Mouse (Mus musculus) forebrain, embryonic 14.5 days (tissue): ENCODE measurements around the gene Dnaja1. TPM values are rescaled to one million over a fixed set of nuclear protein-coding genes. Genes with fewer than 3 reads are reported as not detected.
A peak's percentile ranks its signal among the peaks of the same experiment; 100 is the strongest.

Experiments
- ATAC-seq: fragments of 200-750 bp; cut with Nextera tagmentation; 2 replicates; pipeline ENCODE4 v1.8.0; 2017; ENCODE audit warnings: mild to moderate bottlenecking, moderate library complexity
- DNase-seq: peaks from one replicate; pipeline ENCODE4 v3.0.0-alpha.2; 2015; ENCODE audit warnings: low spot score
- H3K27ac ChIP-seq: fragments of 300-500 bp; sonication (generic); 2 replicates; pipeline ENCODE4 v1.5.1; 2014; ENCODE audit warnings: low read depth, mild to moderate bottlenecking, control low read depth, low read length, moderate library complexity
- H3K27me3 ChIP-seq: fragments of 300-500 bp; sonication (generic); replicated peaks from 2 replicates; pipeline ENCODE4 v1.6.1; 2014; ENCODE audit warnings: low read length, control low read depth, mixed read lengths; ENCODE audit not compliant: control insufficient read depth, insufficient read depth
- H3K36me3 ChIP-seq: fragments of 300-500 bp; sonication (generic); 2 replicates; pipeline ENCODE4 v1.6.1; 2014; ENCODE audit warnings: low read length, control low read depth; ENCODE audit not compliant: control insufficient read depth, insufficient read depth
- H3K4me1 ChIP-seq: fragments of 300-500 bp; sonication (generic); 2 replicates; pipeline ENCODE4 v1.6.1; 2014; ENCODE audit warnings: antibody characterized with exemption, low read length, control low read depth; ENCODE audit not compliant: control insufficient read depth, insufficient read depth
- H3K4me2 ChIP-seq: fragments of 300-500 bp; sonication (generic); 2 replicates; pipeline ENCODE4 v1.6.1; 2014; ENCODE audit warnings: mild to moderate bottlenecking, control low read depth, low read length
- H3K4me3 ChIP-seq: fragments of 300-500 bp; sonication (generic); 2 replicates; pipeline ENCODE4 v1.5.1; 2014; ENCODE audit warnings: low read depth, low read length, control low read depth
- H3K9ac ChIP-seq: fragments of 300-500 bp; sonication (generic); 2 replicates; pipeline ENCODE4 v1.6.1; 2014; ENCODE audit warnings: mild to moderate bottlenecking, low read length, control low read depth, moderate library complexity
- H3K9me3 ChIP-seq: fragments of 300-500 bp; sonication (generic); replicated peaks from 2 replicates; pipeline ENCODE4 v1.6.1; 2016; ENCODE audit warnings: low read length, control low read depth, mixed read lengths; ENCODE audit not compliant: control insufficient read depth
- WGBS: fragments of 180-500 bp; shearing (Covaris S2); extraction: QIAGEN DNeasy Blood & Tissue Kit; methylation state at CpG from one replicate; pipeline ENCODE4 v1.1.7; 2014; 5-methylcytosine and 5-hydroxymethylcytosine counted together
- polyA plus RNA-seq: library from polyadenylated mRNA; unstranded; fragments of >200 nt; fragmentation: Nextera tagmentation; extraction: Ambion mirVana; gene quantifications from 2 replicates; pipeline ENCODE4 v1.2.1, GENCODE M21; 2014

Dnaja1 gene
- polyA plus RNA-seq, 1 experiment from 2014 or later = 657 TPM

DNA sequence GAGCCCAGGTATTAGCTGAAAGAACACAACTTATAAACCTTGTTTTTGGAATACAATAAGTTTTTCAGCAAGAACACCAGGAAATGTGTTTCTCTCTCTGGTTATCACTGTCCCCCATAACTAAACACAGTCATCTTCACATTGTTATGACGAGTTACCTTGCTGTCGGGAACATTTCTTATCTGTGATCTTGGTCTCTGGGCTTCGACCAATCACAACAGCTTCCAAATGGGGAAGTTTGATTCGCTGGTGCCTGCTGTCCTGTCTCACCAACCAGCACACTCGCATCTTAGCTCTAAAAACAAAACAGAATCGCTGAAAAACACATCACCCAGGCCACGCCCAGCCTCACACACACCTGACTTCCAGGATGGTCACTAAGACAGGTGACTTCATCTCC is 24.9 kb upstream of the Dnaja1 start:
- Histone ChIP-seq H3K4me1 (peaks cover 4% of the 10 kb centered on the region), H3K4me3 (no peak overlapping the region), H3K36me3 (peaks cover 46% of the 10 kb centered on the region), H3K27me3 (no peaks in the 10 kb centered on the region), H3K9ac (no peak overlapping the region), H3K4me2 (no peak overlapping the region), H3K27ac (no peak overlapping the region), H3K9me3 (no peaks in the 10 kb centered on the region)
- DNase-seq (no peak), ATAC-seq (no peak)
- 85% methylated on average over 7 of the region's 7 CpGs for WGBS

DNA sequence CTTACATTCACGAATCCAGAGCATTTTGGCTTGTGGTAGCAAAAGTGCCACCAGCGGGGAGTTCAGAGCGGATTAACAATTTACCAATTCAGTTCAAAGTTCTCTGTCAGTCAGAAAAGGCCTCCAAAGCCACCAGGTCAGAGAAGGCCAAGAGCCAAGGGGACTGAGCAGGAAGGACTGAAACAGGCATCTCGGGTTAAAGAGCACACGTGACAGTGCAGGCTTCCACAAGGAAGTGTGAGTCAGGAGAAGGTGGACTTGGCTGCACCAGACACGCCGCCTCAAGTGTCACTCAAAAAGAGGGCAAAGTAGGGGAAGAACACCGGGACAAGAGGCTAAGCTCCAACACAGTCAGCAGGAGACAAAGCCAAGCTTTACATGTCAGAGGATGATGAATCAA is 21.7 kb upstream of the Dnaja1 start:
- no peak for ATAC-seq
- 86% methylated on average over 8 of the region's 8 CpGs for WGBS
- H3K9ac ChIP-seq = no peak overlapping the region

DNA sequence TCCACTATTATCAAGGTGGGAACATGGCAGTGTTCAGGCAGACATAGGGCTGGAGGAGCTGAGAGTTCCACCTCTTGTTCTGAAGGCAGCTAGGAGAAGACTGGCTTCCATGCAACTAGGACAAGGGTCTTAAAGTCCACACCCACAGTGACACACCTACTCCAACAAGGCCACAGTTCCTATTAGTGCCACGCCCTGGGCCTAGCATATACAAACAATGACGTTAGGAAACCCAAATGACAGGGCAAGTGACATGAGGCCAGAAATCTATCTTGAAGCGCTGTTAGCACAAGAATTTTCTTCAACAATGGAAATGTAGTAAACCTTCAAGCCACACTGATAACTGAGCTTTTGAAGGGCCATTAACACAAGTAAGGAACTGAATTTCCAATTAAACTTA is 20.2 kb upstream of the Dnaja1 start:
- H3K4me2 ChIP-seq = peak overlapping the region; percentile 57
- H3K9ac ChIP-seq = peak overlapping the region; percentile 73; the same call in 1 of the 2 replicates
- DNase-seq (no peak), ATAC-seq (no peak)
- peaks cover 3% of the 10 kb centered on the region; the same call in 1 of the 2 replicates for H3K36me3 ChIP-seq
- peaks cover 12% of the 10 kb centered on the region for H3K4me1 ChIP-seq
- H3K9me3 ChIP-seq = no peaks in the 10 kb centered on the region
- WGBS = 83% methylated on average over 3 of the region's 3 CpGs
- no peaks in the 10 kb centered on the region for H3K27me3 ChIP-seq
- peak overlapping the region; percentile 57 for H3K4me3 ChIP-seq
- no peak overlapping the region for H3K27ac ChIP-seq

More for the DNA sequence above, 21.7 kb upstream of the Dnaja1 start:
- peaks cover 16% of the 10 kb centered on the region for H3K36me3 ChIP-seq
- H3K4me1 ChIP-seq = peaks cover 12% of the 10 kb centered on the region
- DNase-seq = no peak
- H3K27me3 ChIP-seq = no peaks in the 10 kb centered on the region
- H3K4me2 ChIP-seq = no peak overlapping the region
- H3K9me3 ChIP-seq = no peaks in the 10 kb centered on the region
- no peak overlapping the region for H3K4me3 ChIP-seq
- no peak overlapping the region for H3K27ac ChIP-seq

DNA sequence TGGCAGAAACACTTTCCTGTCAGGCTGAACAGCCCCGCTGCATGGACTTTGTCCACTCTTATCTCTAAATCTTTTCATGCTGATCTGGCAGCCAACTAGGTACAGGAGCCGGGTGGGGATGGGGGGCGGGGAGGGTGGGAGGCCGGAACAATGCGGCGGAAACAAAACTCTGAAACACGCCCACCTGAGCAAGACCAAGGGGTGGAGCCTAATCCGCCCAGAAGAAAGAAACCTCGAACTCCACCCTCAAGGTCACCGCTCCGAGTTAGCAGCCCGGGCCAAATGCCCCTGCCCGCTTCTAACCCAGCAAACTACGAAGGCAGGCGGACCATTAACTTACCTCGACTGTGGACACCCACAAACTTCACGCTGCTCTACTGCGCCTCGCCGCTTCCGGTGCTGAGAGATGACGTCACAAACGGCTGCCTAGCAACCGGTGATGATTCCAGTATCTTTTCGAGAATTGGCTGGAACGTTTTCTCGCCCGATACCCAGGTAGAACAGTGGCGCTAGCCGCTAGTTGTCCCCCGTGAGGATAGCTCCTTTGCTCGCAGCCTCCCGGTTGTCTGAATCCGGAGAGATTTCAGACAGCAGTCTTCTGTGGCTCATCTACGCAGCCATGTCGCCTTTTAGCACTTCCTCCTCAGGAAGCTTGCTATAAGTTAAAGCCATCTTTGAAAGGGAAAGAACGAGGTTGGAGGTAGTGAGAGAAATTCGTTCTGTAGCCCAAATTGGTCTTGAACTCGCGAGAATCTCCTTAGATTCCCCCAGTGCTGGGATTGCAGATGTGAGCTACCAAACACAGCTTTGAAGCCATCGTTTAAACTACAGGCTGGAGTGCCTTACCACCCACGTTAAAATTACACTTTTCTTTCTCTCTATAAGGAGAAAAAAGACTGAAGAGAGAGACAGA is 18.9 kb upstream of the Dnaja1 start, which contains the start of gene Aptx:
Gene Aptx (minus strand): TSS at position 398 of the 913 bp plus-strand sequence.
- Histone ChIP-seq H3K4me3 (peak within 1 kb of the TSS; percentile 57), H3K9me3 (no peaks in the 10 kb centered on the region), H3K4me1 (peaks cover 12% of the 10 kb centered on the region), H3K9ac (peak within 1 kb of the TSS; percentile 73), H3K36me3 (no peaks in the 10 kb centered on the region), H3K27ac (peak within 1 kb of the TSS; percentile 91), H3K4me2 (peak within 1 kb of the TSS; percentile 57), H3K27me3 (no peaks in the 10 kb centered on the region)
- ATAC-seq = peak; percentile 98
- WGBS = under 1% methylated on average over 42 of the region's 42 CpGs
- peak; percentile 98 for DNase-seq

DNA sequence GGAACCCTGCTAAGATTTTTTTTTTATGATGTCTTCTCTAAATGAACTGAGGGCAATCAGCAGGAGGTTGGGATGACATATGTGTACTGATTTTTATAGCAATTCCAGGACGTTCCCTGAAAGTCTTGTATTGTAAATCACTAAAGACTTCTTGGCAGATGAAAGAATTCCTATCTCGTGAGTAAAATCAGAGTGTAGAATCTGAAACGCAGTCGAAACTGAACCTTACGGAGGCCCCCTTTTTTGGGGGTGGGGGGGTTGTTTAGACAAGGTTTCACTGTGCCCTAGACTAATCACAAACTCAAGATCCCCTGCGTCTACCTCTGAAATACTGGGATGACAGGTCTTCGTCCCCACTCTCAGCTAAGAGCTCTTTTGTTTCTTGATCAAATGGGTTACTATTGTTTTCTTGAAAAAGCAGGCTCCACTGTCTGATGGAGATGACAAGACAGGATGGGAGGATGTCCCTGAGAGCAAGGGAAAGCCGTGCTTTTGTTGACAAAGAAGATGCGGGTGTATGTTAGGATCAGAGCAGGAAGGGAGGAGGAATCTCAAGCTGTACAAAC is 18.2 kb upstream of the Dnaja1 start:
- H3K9me3 ChIP-seq = no peaks in the 10 kb centered on the region
- peak overlapping the region; percentile 57 for H3K4me2 ChIP-seq
- H3K36me3 ChIP-seq = no peaks in the 10 kb centered on the region
- 33% methylated on average over 9 of the region's 9 CpGs for WGBS
- ATAC-seq = no peak
- H3K4me3 ChIP-seq = peak overlapping the region; percentile 57
- H3K9ac ChIP-seq = peak overlapping the region; percentile 73
- H3K4me1 ChIP-seq = peaks cover 12% of the 10 kb centered on the region
- H3K27me3 ChIP-seq = no peaks in the 10 kb centered on the region
- peak overlapping the region; percentile 91 for H3K27ac ChIP-seq
- DNase-seq = peak; percentile 11

DNA sequence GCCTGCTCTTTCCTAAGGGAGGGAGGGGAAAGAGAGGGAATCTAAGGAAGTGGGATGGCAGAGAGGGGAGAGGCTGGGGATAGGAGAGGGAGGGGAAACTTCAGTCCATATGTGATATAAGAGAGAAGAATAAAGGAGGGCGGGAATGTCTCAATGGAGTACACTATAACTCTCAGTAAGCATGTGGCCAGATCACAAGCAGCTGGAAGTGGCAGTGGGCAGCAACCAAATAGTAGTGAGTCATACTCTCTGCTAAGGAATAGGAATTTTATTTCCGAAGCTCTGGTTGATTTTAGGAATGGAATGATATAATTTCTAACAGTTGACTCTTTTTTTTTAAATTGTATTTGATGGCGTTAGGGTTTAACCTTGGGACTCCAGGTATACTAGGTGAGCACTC is 4.8 kb upstream of the Dnaja1 start:
- Histone ChIP-seq H3K4me2 (no peak overlapping the region), H3K27me3 (no peaks in the 10 kb centered on the region), H3K4me3 (no peak overlapping the region), H3K27ac (no peak overlapping the region), H3K9ac (no peak overlapping the region), H3K9me3 (no peaks in the 10 kb centered on the region), H3K4me1 (peaks cover 9% of the 10 kb centered on the region; the same call in 1 of the 2 replicates), H3K36me3 (no peaks in the 10 kb centered on the region)
- ATAC-seq (no peak), DNase-seq (no peak)
- 91% methylated on average over 3 of the region's 3 CpGs for WGBS

DNA sequence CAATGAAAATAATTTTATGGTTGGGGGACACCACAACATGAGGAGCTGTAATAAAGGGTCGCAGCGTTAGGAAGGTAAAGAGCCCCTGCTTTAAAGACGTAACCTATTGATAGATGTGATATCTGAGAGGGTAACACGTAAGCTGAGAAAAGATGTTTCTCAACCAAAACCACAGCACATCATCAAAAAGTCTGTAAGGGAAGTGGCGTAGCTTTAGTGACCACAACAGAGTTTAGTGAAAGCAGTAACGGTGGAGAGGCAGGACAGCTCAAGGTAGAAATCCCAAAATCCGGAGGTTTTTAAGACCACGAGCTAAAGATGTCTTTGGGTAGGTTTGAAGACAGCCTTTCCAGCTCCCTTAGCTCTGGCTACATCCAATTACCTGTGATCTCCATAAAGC is 1.0 kb upstream of the Dnaja1 start:
- H3K4me1 ChIP-seq = peaks cover 31% of the 10 kb centered on the region
- no peak overlapping the region for H3K9ac ChIP-seq
- H3K4me2 ChIP-seq = no peak overlapping the region
- ATAC-seq (no peak), DNase-seq (no peak)
- H3K36me3 ChIP-seq = peaks cover 19% of the 10 kb centered on the region
- H3K9me3 ChIP-seq = no peaks in the 10 kb centered on the region
- H3K27me3 ChIP-seq = no peaks in the 10 kb centered on the region
- no peak overlapping the region for H3K27ac ChIP-seq
- H3K4me3 ChIP-seq = no peak overlapping the region
- 98% methylated on average over 8 of the region's 8 CpGs for WGBS

DNA sequence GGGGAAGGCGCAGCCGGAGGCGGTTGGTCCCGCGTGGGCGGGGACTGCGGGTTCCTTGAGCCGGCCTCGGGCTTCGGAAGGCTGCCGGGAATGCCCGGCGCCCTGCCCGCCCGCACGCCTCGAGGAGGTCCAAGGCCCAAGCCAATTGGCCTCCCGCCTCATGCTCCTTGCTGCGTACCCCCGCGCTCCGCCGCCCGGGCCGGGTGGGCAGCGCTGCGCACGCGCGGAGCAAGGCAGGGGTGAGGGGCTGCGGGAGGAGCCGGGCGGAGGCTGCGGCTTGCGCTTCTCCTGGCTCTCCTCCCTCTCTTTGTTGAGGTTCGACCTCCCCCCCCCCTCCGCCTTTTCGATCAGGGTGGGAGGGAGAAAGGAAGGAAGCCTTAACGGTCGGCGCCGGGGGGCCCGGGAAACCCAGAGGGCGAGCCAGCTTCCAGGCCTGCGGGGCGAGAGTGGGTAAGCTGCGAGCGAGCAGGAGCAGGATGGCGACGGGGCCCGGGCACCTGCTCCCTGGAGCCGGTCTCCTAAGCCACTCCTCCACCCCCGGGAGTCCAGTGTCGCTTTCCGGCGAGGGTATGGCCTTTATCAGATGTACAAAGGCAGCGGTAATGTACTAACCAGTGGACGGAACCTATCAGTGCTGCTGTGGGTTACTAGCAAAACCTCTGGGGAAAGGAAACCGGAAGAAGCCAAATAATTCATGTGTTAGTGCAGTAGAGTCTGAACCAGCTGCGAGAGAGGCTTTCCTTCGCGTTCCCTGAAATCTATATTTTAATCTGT is 924 bp downstream of the Dnaja1 start:
- WGBS = under 1% methylated on average over 57 of the region's 62 CpGs
- Histone ChIP-seq H3K9ac (peak overlapping the region; percentile 97), H3K4me1 (peaks cover 31% of the 10 kb centered on the region), H3K9me3 (no peaks in the 10 kb centered on the region), H3K36me3 (peaks cover 36% of the 10 kb centered on the region), H3K27me3 (no peaks in the 10 kb centered on the region), H3K4me2 (peak overlapping the region; percentile 81), H3K4me3 (peak overlapping the region; percentile 86), H3K27ac (peak overlapping the region; percentile 100)
- peak; percentile 89 for DNase-seq
- ATAC-seq = peak; percentile 92
